Mouse (Mus musculus) neural tube, embryonic 10.5 days (tissue): Measurements from ENCODE around the gene Adamts18.

Experiments
- DNase-seq: peaks from one replicate; pipeline ENCODE4 v3.0.0-alpha.2; 2017; ENCODE audit warnings: low spot score; ENCODE audit errors: extremely low spot score

Adamts18 gene

DNA sequence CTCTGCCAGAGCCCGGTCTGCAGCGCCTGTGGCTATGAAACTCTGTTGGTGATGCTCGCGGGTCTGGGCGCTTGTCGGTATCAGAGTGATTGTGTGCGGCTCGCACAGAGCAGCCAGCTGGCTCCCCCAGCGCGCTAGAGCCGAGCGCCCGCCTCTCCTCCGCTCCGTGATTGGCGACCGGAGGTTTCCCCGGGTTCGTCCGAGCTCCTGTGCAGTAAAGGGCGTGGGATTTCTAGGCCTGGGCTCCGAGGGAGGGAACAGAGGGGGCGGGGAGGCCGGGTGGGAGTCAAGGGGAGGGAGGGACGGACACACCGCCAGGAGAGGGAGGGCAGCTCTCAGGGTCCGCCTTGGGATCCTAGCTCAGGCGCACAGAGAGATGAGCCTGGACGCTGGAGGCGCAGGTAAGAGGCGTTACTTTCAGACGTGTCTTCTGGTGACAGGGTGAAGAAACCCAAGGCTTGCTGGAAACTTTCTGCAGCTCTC is at the start of gene Adamts18:
Gene Adamts18 (minus strand): TSS at position 86 of the 483 bp plus-strand sequence.
- DNase-seq = peak; percentile 64

DNA sequence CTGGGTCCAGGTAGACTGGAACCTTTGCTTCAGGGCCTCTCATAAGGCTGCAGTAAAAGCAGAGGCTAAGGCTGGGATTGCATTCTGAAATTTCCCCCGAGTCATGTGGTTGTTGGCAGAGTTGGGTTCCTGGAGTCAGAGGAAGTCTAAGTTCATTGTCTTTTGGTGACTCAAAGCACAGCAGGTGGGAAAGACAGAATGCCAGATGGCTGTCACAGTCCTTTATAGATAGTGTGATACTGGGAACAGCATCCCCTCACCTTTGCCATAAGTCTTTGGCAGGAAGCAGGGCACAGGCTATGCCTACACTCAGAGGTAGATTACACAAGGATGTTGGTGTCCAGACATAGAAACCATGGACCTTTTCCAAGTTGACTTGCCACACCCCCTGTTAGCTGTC is 47.9 kb upstream of the Adamts18 start:
- DNase-seq = no peak

DNA sequence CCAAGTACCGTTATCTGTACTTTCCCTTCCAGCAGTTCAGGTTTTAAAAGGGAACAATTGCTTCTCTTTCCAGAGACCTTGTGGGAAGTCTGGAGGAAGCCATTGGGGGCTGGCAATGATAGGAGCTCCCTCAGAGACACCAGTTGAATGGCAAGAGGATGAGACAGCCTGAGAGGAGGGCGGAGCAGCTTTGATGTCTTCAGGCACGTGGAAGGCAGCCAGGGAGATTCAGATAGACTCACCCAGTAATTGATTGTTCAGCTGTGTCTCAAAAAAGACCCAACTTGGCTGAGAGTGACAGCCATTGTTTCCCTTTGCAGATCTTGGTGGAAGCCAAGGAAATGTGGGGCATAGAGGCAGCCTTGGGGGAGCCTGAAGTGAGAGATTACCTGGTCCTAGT is 42.8 kb upstream of the Adamts18 start:
- no peak for DNase-seq

DNA sequence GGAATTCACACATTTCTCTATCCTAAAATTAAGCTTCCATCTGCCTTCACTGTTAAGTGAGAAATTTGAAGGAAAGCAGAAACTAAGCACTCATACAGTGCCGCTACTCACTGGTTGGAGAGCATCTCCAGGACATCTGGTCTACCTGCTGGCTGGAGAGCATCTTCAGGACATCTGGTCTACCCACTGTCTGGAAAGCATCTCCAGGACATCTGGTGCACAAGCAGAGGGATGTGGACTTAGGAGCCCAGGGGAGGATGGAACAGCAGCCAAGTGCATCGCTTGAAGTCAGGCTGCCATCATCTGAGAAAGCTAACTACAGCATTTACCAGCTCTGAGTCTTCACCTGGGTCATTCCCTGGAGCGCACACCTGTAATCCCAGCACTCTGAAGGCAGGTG is 38.0 kb upstream of the Adamts18 start:
- DNase-seq = no peak

DNA sequence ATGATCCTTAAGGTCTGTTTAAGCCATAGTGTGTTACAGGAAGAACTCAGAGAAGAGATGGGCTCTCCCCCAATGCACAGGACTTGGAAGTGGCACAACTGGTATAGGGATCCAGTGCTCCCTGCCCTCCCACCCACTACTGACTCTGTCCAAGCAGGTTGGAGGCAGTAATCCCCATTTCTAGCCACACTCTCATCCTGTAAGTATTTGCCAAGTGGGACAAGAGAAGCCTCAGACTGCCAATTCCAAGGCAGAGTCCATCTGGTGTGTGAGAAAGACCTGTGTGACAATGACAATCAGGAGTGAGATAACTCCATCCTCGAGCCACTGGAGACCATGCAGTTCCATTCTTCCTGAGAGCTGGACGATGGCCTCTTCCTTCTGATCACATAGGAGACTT is 36.6 kb upstream of the Adamts18 start:
- no peak for DNase-seq

DNA sequence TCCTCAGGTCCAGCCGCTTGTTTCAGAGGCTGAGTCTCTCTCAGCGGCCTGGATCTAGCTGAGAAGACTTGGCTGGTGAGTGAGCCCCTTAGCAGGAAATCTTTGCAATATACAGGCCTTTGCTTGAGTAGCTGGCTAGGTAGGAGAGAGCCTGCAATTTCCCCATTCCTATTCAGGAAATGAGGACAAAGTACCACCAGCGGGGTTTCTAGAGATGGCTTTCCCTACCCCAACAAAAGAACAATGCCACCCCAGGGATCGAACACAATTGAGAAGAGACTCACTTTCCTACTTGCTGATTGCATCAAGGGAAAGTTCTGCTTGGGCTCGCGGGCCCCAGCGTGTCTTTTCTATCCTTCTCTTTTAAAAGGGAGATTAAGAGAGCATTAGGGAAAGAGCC is 35.5 kb upstream of the Adamts18 start:
- no peak for DNase-seq

DNA sequence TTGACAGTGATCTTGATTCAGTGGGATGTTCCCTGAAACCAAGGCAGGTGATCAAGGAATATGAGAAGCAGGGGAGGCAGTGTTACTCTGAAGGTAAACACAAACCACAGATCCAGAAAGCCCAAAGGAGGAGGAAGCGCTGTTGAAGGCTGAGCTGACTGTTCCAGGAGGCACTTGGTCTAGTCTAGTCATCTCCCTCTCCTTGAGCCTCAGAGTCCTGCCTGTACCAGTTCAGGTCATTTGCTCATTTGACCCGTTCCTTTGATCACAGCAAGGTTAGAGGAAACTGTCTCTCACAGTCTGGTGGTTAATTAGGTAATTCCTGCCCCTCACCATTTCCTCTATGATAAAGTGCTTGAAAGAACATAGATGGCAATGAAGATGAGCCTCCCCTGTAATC is 34.0 kb upstream of the Adamts18 start:
- DNase-seq = no peak

DNA sequence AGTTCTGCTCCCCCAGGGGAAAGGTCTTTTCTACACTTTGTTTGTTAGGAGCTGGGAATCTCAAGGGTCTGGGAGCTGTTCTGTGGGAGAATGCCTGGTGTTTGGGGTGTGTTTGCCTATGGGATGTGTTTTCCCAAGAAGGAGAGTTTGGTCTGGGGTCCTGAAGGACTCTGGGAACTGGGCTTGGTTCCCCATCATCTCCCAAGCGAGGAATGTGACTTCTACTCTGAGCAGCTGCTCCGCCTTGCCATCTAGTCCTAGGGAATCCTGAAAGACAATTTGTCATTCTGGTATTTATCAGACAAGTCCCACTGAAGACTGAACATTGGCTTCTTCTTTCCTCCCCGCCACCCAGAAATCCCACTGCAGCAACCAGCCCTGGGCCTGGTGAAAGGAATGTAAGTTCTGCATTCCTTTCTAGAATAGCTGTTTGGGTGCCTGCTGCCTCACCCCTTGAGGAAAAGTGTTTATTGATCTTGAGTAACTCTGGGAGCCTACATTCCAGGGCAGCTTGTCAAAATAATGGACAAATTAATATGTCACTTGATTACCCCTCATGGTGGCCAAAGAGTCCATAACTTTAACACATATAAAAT is 30.0 kb upstream of the Adamts18 start:
- DNase-seq = no peak

DNA sequence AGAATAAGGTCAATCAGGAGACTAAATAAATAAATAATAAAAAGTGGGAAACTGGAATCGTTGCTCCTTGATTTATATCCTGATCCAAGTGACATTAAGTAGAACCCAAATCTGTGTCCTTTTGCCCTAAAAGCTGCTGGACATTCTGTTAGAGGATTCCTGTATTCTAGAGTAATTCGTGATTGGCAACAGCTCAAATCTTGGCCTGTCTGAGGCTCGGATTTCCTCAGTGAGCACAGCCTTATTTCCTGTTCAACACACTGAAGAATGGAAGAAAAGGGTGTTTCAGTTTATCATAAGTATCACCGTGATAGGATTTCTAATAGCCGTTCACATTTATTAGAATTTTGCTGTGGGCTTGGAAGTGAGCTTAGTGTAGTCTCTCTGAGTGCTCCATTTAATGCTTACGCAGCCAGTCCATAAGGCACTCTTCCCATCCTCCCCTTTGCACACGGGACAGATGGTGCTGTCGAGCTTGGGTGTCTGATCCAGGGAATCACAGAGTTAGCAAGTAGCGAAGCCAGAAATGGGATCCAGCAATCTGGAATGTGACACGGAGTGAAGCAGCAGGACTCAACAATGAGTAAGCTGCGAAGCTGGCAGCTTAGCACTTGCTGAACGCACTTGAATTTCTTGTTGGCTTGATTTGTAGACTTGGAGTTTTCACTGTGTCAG is 25.0 kb upstream of the Adamts18 start:
- no peak for DNase-seq

DNA sequence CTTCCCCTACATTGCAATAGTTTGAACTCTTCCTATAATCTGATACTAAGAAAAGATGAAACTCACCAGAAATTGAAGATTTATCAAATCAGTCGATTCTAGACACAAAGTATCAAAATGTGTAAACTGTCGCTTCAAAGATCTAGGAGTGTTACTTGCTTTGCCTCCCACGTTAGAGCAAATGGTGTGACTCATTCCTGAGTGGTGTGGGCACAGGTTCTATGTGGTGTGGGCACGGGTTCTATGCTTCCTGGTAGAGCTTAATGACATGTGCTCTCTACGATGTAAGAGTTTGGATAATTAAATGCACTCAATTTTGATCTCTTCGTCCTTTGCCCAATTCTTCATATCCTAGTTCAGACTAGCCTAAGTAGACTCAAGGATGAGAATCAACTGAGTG is 23.9 kb upstream of the Adamts18 start:
- no peak for DNase-seq

DNA sequence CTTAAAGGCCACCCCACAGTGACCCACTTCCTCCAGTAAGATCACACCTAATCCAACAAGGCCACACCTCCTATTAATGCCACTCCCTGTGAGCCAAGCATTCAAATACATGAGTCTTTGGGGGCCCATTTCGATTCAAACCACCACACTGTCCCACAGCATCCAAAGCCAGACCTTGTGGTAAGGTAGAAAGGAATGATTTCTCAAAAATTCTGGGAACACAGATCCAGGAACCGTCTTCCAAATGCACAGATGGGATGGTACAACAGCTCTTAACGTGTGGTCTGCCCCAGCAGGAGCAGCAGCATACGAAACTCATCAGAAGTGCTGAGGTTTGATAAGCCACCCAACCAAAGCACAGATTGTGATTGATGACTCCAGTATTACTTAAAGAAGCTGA is 18.0 kb upstream of the Adamts18 start:
- no peak for DNase-seq

DNA sequence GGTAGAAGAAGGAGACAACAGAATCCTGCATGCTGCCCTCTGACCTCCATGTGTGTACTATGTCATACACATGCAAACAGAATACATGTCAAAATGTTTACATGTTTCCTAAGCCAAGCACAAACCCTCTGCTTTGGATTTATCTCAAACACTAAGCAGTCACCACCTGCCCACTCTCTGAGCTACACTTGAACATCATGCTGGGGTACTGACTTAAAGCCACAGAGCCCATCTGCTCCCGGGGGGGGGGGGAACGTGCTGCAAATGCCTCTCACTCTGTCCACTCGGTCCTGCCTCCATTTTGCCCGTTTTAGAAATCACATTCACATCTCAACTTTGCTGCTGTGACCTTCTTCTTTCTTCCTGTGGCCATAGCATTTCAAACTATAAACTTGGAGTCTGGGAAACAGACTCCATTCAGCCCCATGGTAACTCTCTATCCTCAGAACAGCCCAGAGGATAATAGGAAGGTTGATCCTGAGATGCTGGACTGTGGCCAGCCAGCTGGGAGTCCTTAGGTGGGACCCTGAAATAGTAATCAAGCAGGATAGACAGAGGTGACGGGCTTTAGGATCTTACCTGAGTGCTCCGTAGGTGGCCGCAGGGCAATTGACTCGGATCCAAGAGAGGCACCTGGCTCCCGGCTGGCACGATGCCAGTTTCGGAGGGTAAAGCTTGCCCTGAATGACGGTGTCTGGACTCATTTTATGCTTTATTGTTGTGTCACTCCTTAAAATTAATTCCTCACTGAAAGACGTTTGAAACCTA is 17.0 kb upstream of the Adamts18 start:
- no peak for DNase-seq

DNA sequence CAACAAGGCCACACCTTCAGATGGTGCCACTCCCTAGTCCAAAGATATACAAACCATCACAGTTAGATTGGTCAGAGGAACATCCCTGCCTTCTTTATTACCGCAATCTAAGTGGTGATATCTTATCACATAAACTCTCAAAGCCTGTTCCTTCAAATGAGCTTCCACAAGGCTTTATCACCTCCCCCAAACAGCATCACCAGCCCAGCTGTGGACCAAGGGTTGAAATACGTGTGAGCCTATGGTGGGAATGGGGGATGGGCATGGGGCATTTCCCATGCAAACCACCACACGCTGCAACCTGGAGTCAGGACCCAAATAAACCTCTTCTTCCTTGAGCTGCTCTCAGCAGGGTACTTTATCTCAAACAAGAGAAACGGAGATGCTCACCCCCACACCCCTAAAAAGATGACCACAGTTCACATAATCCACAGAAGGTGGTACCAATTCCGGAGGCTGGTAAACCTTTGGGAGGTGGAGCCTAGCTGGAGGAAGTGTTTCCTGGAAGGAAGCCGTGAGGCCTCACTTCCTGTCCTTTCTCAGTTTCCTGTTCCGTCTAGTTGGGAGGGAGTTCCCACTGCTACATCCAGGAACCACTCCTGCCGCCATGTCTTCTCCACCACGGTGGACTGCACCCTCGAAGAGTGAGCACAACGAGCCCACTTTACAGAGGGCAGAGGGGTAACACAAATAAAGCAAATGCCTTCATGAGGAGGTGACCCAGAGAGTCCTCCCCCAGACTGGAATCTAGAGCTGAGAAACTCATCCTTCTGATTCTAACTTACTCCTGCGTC is 11.5 kb upstream of the Adamts18 start:
- DNase-seq = no peak

DNA sequence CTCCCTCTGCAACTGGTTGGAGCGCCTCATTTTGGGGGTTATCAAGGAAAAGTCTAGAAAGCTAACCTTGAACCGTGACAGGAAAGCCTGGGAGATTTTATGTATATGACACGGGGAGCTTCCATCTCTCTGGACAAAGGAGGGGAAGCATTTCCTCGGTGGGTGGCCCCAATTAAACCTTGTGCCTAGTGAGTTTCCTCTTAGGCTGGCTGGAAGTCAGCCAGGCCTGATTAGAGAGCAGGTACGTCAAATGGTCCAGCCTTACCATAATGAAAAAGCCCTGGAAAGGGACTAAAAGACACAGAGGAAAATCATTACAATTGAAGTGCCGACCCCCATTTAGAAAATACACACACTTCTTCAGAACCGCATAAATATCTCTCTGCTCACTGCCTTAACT is 10.3 kb upstream of the Adamts18 start:
- DNase-seq = no peak

DNA sequence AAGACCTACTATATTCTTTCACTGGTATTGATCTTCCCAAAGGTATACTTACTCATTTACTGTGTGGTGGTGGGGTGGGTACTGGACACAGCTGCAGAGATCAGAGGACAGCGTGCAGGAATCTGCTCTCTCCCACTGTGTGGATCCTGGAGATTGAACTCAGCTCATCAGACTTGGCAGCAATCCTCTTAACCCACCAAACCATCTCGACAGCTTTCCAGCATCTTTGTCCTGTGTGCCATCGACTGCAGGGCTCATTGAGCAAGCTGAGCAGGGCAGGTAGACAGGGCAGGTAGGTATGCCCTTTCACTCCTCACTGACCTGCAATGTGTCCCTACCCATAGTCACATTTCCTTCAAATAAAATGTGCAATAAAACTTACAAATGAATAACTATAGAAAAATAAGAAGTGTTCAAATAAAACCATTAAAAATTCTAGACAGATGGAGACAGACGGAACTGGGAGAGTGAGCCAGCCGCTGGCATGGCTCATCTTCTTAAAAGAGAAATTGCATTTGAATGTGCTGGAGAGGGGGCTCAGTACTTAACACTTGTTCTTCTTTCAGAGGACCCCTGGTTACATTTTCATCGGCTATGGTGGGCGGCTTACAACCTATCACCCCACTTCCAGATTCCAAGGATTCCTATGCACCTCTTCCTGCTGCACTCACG is 6.2 kb upstream of the Adamts18 start:
- no peak for DNase-seq

DNA sequence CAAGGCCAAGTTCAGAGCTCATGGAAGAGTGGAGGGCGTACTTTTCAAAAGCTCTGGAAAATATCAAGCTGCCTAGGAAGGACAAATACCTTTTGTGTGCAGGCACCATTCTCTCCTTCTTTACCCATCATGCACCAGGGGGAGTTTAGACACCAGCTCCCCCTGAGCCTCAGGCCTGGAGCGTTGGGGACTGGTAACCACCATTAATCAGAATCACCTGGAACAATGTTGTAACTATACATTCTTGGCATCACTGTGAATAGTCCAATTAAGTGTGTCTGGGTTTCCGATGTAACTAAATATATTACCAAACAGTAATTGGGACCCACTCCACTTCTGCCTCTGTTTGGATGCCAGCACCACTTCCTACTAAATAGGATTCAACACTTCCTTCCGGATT is 5.2 kb upstream of the Adamts18 start:
- no peak for DNase-seq

DNA sequence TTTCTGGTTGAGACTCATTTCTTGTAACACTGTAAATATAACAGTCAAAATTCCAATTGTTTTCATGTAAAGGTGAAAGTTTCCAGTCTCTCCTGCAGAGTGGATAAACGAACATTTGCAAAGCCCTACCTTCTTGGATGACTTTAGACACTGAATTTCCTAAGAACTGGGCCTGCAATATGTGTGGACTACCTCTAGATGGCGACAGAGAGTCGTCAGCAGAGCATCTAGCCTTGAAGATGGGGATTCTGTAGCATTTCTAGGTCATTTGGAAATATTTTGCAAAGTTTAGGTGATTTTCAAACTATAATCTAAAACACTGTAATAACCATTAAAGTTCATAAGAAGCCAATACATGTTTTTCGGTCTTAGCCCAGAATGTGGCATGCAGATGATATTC is 3.1 kb upstream of the Adamts18 start:
- DNase-seq = no peak

DNA sequence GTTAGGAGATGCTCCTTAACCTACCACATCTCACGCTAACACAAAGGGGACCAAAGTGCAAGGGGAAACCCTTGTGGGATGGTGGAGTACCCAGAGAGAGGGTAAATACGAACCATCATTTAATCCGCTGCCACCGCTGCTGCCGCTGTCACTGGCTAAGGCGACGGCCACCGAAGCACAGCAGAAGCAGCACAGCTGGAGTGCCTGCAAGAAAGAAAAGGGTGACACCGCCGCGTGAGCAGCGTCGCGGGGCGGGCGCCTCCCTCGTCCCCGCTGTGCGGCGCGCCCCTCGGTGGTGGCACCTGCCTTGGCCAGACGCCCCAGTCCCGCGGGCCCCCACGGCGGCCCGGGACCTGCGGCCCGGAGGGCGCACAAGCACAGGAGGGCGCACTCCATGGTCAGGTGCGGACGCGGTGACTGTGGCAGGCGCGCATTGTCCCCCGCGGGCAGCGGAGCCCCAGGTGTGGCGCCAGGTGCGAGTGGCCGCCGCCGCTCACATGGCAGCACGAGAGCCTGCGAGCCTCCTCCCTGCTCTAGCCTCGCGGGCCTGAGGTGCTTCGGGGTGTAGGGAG is 371 bp downstream of the Adamts18 start:
- DNase-seq = peak; percentile 39

DNA sequence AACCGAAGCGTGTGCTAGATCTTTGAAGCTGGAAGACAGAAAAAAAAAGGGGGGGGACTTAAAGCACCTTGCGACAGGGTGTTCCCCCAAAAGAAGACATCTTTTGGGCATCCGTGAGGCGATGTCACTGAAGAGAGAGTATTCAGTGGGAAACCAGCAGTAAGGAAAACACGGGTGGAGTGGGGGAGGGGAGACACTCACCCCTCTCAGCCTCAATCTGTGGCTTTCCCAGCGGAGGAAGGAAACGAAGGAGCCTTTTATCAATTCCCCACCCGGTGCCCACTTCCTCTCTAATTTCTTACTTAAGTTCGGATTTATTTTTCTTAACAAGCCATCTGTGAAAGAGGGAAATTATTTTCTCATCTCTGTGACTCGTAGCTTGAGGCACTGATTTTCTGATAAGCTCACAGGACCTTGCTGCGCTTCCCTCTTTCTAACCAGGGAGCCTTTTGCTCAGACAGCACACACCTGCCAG is 895 bp downstream of the Adamts18 start:
- DNase-seq = no peak

DNA sequence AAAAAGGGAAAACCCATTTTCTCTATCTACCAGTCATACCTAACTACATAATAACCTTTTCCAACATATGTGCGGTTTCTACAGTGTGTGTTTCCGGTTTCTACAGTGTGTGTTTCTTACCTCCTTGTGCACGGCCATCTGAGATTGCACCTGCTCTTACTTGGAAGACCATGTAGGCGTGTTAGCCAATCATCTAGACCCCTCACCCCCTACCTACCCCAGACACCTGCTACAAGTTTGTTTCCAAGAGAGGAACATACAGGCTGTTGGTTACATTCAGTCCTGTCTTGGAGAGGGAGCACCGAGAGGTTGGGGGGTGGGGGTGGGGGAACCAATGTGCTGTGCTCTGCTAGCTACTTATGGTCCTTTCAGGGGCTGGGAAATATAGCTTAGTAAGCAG is 1.9 kb downstream of the Adamts18 start:
- no peak for DNase-seq

DNA sequence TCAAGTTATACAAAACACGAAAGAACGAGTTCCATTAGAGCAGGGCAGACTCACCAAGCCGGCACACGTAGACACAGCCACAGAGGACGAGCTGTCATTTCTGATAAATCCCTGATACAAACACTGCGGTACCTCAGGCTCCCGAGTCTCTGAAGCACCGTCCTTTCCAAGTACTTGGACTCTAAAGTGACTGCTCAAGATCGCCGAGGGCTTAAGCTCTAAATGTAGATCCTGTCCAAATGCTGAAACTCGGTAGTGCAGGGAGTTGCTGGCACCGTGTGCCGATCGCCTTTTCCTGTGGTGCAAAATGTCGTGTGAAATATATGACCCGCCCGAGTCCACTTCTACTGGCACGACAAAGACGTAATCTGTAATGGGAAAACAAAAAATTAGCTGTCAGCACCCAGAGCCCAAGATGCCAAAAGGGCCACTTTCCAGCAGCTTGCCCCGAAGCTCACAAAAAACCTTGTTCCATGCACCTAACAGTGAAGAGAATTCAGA is 3.7 kb downstream of the Adamts18 start:
- DNase-seq = no peak
